Mouse (Mus musculus) G1E-ER4 (cell line): ENCODE results near the gene Tdrd3. TPM values are rescaled to one million over a fixed set of nuclear protein-coding genes. Genes with fewer than 3 reads are reported as not detected.

ENCODE experiments used
- GATA1 ChIP-seq: IDR thresholded peaks from one replicate; pipeline ENCODE4 v1.8.0; 2012; ENCODE audit warnings: low read length, inconsistent platforms
- polyA plus RNA-seq: library from polyadenylated mRNA; stranded (reverse); fragments of >175 nt; gene quantifications from 2 replicates; pipeline ENCODE4 v1.2.3, GENCODE M21; 2012

The Tdrd3 gene
- 2.4 and 2.8 TPM in 2 replicates for polyA plus RNA-seq

DNA sequence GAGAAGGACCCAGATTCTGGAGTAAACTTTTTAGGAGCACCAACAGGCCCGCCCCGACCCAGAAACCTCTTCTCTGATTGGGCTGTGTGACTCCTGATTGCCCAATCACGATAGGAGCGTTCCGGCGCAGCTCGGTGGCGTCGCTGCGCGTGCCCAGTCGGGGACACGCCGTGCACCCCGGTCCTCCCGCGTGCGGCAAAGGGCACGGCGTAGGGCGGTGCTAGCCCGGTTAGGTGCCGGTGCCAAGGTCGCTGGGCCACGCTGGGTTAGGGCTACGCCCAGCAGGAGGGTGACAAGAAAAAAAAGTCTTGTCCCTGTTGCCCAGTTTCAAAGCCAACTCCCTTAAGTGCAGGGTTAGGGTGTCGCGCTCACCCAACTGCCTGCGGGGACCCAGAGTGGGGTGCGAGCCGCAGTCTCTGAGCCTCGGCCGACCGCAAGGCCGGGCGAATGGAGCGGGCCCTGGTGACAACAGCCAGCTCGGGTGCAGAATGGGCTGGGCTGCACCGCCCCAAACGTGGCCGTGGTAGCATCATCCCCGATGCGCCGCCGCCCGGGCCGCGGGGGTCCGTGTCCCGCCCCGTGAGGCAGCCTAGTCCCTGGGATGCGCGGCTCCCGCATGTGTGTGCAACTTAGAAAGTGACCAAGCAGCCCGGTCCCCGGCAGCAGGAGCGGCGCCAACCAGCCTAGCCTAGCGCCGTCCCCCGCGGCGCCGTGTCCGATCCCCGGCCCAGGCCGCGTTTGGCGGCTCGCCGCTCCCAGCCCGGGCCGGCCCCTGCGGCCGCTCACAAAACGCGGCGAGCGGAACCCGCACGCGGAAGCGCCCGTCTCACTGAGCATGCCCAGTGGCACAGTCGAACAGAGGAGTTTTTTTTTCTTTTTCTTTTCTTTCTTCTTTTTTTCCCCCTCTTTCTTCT lies at the start of gene Tdrd3:
TSS of gene Tdrd3 (plus strand) at position 832 of the 914 bp plus-strand sequence.
- no peak for TF ChIP-seq GATA1

DNA sequence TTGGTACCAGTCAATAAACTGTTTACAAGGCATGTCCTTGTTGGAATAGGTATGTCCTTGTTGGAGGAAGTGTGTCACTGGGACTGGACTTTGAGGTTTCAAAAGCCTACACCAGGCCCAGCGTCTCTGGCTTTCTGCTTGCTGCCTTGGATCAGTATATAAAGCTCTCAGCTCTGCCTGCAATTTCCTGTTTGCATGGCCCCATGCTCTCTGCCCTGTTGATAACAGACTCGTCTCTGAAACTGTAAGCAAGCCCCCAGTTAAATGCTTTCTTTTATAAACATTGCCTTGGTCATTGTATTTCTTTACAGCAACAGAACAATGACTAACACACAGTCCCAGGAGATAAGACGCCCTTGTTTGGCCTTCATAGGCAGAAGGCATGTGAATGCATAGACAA lies 49.3 kb upstream of the Tdrd3 start:
- TF ChIP-seq GATA1, result no peak

DNA sequence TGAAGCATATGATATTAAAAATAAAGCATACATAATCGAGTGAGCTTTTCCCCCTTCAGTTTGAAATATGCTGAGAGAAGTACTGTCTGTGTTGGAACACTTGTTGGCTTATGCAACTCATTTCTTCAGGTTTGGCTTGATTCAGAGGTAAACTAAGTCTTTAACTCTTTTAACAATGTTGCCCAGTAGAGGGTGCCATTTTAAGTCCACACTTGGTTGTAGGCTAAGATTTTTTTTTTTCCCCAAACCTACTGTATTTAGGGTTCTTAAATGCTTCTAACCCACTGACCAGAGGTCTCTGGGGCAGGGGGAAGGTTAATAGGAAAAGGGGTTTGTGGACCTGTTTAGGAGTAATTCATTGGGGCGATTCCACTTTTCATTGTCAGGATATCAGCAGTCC lies 33.4 kb upstream of the Tdrd3 start:
- TF ChIP-seq GATA1, result no peak

DNA sequence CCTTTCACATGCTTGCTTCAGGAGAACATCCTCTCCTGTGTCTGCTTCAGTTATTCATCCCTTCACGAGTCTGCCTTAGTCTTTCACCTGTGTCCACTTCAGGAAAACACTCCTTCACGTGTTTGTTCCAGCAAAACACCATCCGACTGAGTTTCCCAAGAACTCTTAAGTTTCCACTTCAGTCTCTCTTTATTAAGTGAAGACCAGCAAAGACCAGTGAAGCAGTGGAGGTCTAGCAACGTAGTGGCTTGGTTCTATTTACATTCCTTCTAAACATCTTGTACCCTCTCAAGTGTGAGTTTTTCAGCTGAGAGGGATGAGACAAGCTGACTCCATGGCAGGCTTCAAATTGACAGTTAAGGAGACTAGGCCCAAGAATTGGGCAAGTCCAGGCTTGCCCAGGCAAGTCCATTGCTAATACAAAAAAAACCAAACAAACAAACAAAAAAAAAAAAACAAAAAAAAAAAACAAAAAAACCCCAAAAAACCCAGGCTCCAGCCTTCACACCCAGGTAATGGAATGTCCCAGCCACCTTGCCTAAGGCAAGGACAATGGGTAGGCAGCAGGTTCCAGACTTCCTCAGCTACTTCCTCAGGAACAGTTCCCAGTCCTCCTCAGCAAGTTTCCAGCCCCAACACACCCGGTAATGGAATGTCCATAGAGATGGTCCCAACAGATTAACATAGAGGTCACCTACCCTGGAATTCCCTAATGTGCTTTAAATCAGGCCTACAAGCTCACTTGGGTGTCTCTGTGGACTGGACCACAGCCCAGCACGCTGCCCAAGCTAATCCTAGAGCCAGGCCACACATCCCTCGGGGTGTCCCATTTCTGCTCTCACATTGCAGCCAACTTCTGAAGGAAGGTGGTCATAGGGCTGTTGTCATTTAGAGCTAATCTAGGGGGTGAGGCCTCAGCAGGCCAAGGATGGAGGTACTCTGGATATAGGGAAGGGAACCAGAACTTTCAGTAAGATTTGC lies 31.9 kb upstream of the Tdrd3 start:
- no peak for TF ChIP-seq GATA1

DNA sequence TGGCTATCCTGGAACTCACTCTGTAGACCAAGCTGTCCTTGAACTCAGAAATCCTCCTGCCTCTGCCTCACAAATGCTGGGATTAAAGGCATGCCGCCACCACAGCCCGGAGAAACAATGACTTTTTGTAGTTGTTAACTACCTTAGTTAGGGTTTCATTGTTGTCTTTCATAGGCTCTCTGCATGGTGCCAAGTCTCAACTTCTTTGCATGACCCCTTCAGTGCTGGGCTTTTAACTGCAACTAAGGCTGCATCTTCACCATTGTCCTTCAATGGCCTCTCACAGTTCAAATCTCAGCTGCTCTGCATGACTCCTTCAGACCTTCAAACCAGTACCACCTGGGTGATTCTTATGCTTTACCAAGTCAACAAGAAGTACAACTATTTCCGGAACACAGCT lies 23.3 kb upstream of the Tdrd3 start:
- no peak for TF ChIP-seq GATA1

DNA sequence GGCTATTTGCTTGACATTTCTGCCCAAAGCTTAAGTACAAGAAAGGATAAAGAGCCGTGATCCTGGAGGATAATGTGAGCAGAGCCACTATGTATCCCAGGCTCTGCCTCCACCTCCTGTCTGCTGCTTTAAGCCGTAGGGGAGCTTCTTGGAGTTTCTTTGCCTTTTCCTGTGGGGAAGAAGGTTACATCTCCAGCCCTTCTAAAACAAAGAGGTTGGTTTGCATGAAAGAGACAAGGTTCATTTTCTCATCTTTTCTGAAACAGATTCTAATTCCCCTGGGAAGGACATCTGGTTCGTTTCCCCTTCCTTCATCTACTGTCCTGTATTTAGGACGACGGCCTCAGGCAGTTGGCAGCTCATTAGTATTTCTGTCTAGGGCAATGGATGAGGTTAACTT lies 19.8 kb upstream of the Tdrd3 start:
- no peak for TF ChIP-seq GATA1

DNA sequence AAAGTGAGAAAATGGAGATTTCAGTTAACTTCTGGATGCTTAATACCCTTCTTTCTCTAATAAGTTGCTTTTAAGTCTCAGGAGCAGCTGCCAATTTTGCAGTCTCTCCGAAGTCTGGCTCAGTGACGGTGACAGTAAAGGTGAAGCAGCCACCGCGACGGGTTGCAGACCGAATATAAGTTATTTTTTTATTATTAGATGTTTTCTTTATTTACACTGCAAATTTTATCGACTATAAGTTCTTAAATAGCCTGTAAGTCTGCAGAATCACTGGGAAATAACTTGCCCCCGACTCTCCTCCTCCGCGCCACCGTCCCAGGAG lies 992 bp upstream of the Tdrd3 start:
- no peak for TF ChIP-seq GATA1

DNA sequence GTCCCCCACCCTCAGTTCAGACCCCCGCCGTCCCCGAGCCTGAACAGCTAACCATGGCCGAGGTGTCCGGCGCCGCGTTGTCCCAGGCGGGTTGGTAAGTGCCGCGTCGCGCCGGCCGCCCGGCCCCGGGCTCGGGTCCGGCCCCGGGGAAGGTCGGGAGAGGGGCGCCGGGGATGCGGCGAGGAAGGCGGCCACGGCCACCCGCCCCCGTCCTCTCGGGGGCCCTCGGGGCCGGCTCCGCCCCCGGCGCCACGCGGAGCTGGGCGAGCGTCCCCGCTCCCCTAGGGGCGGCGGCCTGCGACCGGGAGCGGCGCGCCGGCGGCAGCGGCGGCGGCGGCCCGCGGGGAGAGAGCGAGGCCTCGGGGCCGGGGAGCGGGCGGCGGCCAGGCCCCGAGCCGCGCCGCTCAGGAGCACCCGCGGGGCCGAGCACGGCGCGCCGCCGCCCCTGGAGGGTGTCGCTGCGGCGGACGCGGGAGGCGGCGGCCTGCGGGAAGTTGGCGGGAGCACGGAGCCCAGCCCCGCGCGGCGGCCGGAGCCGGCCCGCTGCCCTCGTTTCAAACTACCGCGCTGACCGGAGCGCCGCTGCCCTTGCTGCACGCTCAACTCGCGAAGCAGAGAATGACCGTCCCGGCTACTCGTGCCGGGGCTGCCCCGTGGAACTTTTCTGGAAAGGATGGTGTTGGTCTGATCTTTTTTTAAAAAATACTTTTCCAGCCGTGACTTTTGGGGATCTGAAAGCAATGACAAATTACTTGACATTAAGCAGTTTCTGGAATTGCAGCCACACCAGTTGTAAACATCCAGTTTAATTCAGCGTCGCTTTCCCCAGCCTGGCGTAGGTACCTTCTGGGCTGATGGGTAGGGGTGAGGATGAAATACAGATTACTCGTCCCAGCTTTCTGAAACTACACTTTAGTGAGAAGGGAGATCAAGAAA lies 584 bp downstream of the Tdrd3 start:
- TF ChIP-seq GATA1, result no peak

DNA sequence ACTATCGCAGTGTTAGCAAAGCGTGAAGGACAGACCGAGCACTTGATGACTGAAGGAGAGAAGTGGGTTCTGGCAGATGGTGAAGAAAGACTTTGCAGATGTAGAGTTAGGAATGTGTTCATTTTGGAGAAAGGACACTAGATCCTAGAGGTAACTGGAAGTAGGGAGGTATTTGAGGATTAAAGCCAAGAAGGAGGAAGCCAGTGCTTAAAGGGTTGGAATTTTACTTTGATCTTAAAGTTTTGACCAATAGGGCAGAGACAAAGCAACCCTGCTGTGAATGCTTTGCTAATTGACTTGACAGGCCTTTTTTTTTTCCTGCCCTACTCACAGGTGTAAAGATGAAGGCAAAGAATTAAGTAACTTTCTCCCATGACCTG lies 1.2 kb downstream of the Tdrd3 start:
- TF ChIP-seq GATA1, result no peak

DNA sequence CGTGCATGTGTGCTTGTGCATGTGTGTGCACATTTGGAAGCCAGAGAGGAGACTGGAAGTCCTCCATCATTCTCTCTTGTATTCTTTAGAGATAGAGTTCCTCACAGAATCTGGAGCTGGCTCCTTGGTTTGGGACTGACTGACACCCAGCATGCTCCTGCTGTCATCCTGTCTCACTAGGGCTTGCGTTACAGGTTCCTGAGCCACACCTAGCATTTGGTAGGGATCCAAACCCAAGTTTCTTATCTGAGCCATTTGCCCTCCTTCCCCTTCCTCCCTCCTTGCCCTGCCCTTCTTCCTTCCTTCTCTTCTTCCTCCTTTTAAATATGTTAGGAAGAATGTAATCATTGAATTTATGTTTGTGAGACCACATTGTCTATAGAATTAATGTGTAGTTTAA lies 3.3 kb downstream of the Tdrd3 start:
- TF ChIP-seq GATA1, result no peak

DNA sequence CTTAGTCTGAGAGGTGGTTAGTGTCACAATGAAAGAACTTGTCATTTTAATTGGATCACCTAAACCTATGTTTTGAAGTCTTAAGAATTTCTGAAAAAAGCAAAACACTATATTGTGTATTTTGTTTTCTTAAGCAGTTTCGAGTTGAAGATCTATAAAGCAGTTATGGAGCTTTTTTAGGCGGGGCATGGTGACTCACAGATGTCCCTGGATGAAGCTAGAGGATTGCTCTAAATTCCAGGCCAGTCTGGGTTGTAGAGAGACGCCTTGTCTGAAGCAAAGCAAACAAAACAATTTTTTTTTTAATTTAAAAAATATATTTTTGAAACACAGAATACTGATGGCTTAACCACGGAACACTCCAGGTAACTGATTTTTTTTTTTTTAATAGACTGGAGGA lies 4.1 kb downstream of the Tdrd3 start:
- no peak for TF ChIP-seq GATA1

DNA sequence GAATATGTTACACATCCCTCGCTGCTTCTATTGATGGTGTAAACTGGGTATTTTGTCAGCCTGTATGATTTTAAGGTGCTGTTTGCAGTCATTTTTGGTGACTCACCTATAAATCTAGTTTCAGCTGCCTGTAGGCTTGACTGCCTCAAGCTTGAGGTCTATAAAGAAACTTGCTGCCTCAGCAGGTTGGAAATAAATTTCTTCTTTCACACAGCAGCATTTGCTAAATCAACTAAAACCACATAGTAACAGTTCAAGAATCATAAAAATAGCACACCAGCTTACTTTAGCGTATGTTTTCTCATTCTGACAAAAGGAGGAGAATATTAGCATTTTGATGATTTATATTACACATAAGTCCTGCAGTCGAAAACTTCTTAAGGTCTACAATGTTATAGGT lies 6.0 kb downstream of the Tdrd3 start:
- no peak for TF ChIP-seq GATA1

DNA sequence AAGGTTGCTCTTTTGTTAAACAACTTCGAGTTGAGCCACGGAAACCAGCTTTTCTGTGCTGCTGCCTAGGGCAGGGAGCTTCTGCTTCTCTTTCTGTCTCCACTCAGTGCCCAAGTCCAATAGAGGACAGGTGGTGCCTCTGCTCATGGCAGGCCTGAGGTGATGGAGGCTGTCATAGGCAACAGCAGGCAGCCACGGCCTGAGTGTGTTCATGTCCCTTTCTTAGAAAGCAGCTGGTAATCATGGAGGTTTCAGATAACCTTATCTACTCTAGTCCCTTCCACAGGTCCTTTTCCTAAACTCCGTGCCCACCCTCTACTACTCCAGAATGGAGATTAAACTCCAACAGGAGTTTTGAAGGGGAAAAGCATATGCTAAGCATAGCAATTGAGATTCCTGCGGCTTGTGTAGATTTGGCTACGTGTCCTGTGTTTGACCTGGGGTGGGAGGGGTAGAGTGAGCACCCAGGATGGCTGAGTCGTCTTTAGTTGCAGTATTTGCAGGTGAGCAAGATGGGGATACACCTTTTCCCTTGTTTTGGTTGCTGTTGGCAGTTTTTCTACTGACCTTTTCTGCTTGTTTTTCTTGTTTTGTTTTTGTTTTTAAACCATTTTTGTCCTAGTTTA lies 10.0 kb downstream of the Tdrd3 start:
- peak; percentile 19 for TF ChIP-seq GATA1

DNA sequence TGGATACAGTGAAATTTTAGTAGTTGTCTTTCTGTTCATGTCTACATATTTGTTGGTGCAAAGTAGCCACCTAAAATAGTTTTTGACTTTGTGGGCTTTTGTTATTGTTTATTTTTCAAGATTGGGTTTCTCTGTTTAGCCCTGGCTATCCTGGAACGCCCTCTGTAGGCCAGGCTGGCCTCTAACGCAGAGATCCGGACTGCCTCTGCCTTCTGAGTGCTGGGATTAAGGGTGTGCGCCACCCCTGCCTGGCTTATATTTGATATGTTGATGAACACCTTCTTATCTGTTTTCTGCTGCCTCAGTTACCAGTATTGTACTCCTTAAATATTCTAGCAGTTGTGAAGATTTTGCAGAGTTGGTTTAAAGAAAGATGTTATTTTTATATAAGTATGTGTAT lies 10.6 kb downstream of the Tdrd3 start:
- TF ChIP-seq GATA1, result no peak
